Mouse (Mus musculus): ENCODE data around the gene Cbfa2t2.

Gene Cbfa2t2

DNA sequence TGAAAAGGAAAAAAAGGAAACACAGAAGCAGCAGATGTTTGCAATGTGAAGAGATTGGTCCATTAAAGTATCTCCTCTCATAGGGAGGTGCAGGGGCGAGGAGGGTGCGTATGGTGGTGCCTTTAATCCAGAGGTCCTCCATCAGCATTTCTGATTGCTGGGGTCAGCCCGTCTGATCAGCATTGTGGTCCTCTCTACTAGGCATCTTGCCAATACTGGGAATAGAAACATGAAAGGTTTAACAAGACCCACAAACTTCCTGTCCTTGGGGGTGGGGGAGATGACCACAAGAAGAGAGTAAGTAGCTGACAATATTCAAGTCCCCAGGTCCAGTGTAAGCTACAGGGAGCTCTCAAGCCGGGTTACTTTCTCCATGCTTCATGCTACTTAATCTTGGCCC lies 134.4 kb downstream of the Cbfa2t2 start:
- DNase-seq: no peak

DNA sequence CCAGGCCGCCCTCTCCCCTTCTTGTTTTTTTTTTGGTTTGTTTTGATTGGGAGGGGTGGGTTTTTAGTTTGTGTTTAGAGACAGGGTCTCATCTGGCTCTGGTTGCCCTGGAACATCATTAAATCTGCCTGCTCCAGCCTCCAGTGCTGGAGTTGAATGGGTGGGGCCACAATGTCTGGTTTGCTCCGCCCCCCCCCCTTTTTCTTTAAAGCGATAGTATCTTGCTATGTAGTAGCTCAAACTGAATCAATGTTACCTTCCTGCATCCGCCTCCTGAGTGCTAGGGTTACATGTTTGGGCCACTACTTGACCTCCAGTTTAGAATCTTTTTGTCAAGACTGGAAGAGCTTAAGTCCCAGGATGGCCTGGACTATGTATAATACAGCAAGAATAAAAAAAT lies 135.0 kb downstream of the Cbfa2t2 start:
- no peak for DNase-seq

DNA sequence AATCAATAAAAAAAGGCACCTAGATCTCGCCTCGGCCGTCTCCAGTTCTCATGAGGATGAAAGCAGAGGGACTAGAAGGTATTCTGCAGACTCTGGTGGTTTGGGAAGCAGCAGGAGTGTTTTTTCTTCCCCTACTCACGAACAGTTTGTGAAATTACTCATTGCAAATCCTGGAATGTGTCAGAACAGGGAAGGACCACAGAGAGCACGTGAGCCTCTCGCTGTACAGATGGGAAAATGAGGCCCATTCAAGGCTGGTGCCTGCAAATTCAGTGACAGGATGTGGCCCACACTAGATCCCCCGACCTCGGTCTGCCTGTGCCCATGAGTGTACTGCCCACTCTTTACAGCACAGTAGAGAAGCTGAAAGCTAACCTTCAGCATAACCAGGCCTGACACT lies 135.7 kb downstream of the Cbfa2t2 start:
- no peak for DNase-seq

DNA sequence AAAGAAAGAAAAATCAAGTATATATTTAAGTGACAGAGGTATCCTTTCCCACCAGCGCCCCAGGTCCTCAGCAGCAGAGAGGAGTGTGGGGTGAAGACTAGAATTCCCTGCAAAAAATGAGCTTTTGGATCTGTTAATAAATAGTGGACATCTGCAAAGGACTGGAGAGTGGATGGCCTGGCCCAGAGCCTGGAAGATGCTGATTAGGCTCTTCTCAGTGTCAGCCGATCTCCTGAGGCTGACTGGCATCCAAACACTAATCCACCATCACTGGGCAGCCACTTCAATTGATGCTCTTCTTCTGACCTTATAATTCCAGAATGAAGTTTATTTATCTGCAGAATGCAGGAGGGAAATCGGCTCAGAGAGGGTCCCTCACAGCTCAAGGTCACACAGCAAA lies 136.7 kb downstream of the Cbfa2t2 start:
- no peak for DNase-seq

DNA sequence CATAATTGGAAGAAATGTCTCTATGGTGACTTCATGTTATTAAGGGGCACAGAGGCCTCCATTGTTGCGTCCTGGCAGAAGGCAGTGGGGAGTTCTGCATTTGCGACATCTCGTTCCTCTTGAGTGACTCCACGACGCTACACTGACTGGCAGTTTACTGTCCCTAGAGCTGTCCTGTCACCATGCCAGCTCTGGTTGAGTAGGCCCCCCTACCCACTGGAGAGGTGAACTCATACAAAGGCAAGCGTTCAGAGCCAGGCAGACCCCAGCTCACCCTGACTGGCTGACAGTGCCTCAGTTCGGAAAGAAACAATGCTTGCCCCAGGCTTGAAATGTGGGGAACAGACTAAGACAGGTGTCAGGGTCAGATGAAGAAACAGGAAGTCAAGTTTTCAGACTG lies 138.0 kb downstream of the Cbfa2t2 start:
- peak; percentile 68 to 71 for DNase-seq

DNA sequence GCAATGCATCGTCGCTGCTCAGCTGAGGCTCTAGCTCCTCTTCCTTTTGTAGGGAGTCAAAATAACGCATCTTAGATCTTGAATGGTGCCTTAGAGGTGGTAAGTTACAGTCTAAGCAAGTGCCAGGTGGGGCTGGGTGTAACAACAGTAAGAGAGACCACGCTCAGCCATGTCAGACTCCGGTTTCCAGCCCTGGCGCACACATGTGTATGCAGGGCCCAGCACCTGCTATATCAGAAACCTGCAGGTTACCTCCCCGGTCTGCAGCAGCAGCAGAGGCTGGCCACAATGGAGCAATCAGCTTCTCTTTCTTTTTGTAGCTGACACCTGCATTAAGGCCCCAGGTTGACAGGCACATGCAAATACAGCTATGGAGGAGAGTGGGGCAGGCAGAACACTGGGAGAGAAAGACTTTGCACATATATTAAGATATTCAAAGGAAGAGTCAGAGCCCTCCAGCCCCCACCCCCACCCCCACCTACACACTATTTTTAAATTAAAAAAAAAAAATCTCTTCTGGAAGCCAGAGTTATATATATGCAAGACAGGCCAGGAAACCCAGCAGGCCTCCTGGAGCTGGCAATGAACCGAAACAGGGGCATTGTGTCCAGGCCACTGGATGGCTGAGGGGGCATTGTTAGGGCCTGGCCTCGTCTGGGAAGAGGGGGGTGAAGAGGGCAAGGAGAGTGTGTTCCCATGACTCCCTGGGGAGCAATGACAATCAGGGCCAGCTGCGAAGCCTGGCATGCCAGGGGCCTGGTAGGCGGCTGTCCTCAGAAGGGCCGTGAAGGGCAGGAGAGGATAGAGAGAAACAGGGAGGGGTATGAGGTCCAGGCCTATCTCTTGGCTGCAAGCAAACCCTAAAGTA lies 140.8 kb downstream of the Cbfa2t2 start:
- no peak for DNase-seq

DNA sequence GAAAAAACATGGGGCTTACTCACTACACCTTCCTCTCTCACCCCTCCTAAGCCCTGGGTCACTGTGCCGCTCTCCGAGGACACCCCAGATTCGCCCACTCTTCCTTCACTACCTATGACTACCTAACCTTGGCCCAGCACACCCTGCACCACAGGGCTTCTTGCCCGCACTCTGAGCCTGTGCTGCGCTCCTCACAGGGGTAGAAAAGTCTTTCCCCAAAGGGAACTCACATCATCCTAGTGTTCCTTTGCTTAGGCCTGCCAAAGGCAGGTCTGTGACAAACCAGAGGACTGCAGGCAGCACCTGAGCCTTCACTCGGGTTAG lies 141.4 kb downstream of the Cbfa2t2 start:
- DNase-seq: no peak

DNA sequence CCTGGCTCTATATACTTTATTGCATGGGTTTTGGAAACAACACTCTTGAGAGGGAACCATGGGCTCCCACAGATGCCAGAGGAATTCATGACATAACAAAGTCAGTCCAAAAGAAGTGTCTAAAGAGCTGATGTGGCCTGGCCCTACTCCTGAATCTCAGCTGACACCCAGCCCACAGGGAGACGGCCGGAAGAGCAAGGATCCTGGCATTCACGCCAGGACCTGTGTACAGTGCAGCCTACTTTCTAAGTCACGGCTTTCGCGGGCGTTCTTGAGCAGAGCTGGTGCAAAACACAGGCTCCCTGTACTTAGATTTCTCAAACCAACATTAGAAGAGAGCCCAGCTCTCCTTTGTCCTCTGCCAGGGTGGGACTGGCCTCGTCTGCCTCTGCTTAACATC lies 144.3 kb downstream of the Cbfa2t2 start:
- no peak for DNase-seq

DNA sequence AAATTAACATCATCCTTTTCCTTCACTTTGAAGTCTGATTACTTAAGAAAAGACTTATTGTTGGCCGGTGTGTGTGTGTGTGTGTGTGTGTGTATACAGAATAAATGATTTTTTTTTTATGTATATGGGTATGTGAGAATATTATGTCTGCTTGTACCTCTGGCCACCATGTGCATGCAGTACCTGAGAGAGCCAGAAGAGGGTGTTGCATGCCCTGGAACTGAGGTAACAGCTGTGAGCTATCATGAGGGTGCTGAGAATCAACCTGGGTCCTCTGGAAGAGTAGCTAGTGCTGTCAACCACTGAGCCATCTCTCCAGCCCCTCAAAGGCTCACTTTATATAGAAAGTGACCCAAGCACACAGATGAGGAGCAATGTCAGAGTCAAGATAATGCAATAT lies 145.1 kb downstream of the Cbfa2t2 start:
- DNase-seq: no peak

DNA sequence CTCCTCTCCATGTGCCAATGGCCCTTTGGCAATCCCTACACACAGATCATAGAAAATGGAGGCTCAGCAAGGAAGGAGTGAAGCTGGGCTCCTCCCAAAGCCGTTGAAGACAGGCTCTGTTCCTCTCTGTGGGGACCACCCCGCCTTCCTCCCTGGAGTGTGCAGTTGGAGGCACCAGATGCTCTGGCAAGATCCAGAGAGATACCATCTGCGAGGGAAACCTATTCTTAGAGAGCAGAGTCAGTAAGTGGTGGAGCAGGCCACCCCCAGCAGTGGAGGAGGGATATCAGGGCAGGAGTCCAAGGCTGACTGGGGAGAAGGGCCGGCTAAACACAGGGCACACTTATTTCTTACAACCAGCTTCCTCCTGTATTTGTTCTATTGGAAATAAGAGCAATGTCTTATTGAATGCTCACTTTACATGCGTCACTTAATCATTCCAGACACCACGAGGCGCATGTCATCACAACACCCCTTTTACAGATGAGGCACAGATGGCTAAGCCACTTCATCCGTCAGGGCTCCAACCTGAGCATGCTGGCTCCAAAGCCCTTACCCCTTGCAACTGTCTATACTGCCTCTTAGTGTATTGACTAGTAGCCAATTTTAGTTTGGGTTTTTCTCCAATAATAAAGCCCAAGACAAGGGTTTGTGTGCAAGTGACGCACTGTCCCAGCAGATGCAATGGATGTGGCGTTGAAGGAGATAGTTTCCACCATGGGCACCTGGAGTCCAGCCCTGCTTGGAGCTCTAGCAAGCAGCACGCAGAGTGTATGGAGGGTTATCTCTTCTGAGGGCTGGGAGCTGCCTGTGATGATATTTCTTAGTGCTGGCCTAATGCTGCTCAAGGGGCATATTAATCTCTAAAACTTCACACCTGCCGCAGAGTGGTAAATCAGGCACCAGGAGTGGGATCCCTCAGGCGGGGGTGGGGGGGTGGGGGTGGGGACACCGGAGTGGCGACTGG lies 147.9 kb downstream of the Cbfa2t2 start:
- no peak for DNase-seq

DNA sequence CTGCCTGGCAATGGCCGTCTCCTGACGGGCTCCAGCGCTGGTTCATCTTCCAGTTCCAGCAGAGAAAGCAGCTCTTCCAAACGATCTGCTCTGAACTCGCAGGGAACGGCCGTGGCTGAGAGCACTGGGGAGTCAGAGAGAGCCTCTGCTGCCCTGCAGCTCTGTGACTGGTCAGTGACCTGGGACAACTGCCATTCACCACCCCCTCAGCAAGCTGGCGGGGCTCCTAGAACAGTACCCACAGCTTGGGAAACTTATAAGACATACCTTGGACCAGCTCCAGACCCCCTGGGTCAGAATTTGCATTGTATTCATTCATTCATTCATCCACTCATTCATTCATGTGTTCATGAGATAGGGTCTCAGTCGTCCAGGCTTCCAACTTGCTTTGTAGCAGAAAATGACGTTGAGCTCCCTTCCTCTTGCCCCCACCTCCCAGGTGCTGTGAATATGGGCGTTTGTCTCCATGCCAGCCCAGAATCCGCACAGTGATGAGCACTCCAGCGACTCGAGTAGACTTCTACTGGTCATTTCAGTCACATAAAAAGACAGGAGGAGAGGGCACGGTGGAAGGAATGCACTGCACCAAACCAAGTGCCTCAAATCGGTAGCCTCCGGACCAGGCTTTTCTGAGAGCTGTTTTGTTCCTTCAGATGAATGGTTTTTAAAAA lies 148.8 kb downstream of the Cbfa2t2 start:
- DNase-seq: no peak

DNA sequence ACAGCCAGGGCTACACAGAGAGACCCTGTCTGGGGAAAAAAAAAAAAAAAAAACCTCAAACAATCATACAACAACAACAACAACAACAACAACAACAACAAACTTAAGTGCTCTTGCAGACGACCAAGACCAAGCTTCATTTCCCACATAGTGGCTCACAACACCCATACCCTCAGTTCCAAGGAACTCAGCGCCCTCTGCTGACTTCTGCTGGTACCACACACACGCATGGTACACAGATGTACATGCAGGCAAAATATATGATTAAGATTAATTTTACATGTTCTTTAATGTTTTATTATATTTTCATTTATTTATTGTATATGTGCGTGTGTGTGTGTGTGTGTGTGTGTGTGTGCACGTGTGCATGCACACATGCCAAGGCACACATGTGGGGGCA lies 150.1 kb downstream of the Cbfa2t2 start:
- DNase-seq: peak; percentile 56 to 59
